Mouse (Mus musculus): Measurements from ENCODE around the gene Olfr692. TPM values are rescaled to one million over a fixed set of nuclear protein-coding genes. Genes with fewer than 3 reads are reported as not detected.
A peak's percentile ranks its signal among the peaks of the same experiment; 100 is the strongest.

The Olfr692 gene
- polyA plus RNA-seq, 1 experiment from 2014 or later: not detected

DNA sequence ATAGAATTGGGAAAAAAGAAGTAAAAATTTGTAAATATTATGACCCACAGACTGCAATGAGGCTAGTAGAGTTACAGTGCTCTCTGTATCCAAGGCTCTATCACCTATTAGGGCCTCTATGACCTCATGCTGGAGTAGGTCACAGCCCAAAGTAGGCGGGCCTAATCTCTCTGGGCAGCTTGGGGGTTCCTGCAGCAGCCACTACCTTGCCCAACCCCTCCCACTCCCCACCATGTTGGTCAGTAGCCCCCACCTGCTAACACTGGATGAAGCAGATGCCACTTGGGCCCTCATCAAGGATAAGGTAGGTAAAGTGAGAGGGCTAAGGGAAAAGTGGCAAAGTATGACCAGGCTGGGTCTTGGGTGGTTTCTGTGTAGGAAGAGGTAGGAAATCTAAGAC lies 6.8 kb downstream of the Olfr692 start, which contains the start of gene Gm5901:
Gene Gm5901 (plus strand): TSS at position 173 of the 400 bp plus-strand sequence.
- ATAC-seq (no peak), DNase-seq (no peak)
- no peaks in the 10 kb centered on the region for H3K9me3 ChIP-seq (ENCODE audit: low read length)
- WGBS (ENCODE audit: insufficient replicate concordance): 82% methylated on average over 1 of the region's 1 CpGs
- H3K27ac ChIP-seq (ENCODE audit: low read depth): no peak within 1 kb of the TSS
- no peak within 1 kb of the TSS for H3K4me3 ChIP-seq (ENCODE audit: low read depth, low read length)
- H3K9ac ChIP-seq (replicated peaks): no peak within 1 kb of the TSS
- TF ChIP-seq EP300 (IDR thresholded peaks at IDR 0.05; ENCODE audit: low read depth): no peak
- TF ChIP-seq CTCF (IDR thresholded peaks at IDR 0.05; ENCODE audit: low read depth): no peak
- no peak within 1 kb of the TSS for H3K4me2 ChIP-seq (ENCODE audit: low read depth, low read length)
- peaks cover 33% of the 10 kb centered on the region for H3K36me3 ChIP-seq (replicated peaks; ENCODE audit: insufficient read depth, low read length)
- H3K4me1 ChIP-seq (ENCODE audit: insufficient read depth): peaks cover 12% of the 10 kb centered on the region
- H3K27me3 ChIP-seq (ENCODE audit: insufficient read depth, low read length): no peaks in the 10 kb centered on the region

DNA sequence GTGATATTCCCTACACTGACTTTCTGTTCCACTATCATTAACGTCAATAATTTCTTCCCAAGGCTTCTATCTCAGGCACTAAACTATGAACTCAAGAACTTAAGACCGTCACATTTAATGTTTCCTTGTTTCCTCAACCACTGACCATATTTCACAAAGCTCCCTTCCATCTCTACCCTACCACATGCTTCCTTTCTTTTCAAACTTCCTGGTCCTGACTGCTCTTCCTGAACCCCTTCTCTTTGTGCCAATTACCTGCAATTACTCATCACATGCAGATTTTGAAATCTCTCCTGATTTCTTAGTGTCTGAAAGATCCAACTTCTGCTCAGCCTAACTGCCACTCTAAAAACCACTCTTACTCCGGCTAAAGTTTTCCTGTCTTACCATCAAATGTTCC lies 12.3 kb downstream of the Olfr692 start:
- no peak overlapping the region for H3K4me3 ChIP-seq (ENCODE audit: low read depth, low read length)
- ATAC-seq (no peak), DNase-seq (no peak)
- no peaks in the 10 kb centered on the region for H3K4me1 ChIP-seq (ENCODE audit: insufficient read depth)
- WGBS (ENCODE audit: insufficient replicate concordance): 69% methylated on average over 3 of the region's 3 CpGs
- no peak overlapping the region for H3K27ac ChIP-seq (ENCODE audit: low read depth)
- H3K4me2 ChIP-seq (ENCODE audit: low read depth, low read length): no peak overlapping the region
- TF ChIP-seq EP300 (IDR thresholded peaks at IDR 0.05; ENCODE audit: low read depth): no peak
- no peak overlapping the region for H3K9ac ChIP-seq (replicated peaks)
- H3K36me3 ChIP-seq (replicated peaks; ENCODE audit: insufficient read depth, low read length): peaks cover 72% of the 10 kb centered on the region
- H3K9me3 ChIP-seq (ENCODE audit: low read length): no peaks in the 10 kb centered on the region
- H3K27me3 ChIP-seq (ENCODE audit: insufficient read depth, low read length): no peaks in the 10 kb centered on the region

DNA sequence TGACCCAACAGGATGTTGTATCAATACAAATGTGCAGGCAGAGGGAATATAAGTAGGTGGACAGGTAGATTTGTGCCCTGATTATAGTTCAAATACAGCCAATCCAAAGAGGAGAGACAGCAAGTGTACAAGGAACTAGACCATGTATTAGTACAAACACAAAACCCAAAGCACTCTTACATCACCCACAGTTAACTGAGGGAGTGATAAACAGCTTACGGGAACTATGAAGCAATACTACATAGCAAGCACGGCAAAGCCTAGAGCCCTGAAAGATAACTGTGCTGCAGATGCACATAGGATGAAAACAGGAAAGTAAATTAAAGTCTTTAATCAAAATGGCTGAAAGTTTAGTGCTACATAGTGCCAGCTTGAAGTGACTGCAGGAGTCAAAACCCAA lies 19.7 kb downstream of the Olfr692 start:
- Histone ChIP-seq H3K4me2 (ENCODE audit: low read depth, low read length) (no peak overlapping the region), H3K36me3 (replicated peaks; ENCODE audit: insufficient read depth, low read length) (peaks cover 68% of the 10 kb centered on the region), H3K27ac (ENCODE audit: low read depth) (no peak overlapping the region), H3K9me3 (ENCODE audit: low read length) (no peaks in the 10 kb centered on the region), H3K4me1 (ENCODE audit: insufficient read depth) (0 out of 2 replicates have a peak, but pooled peaks cover 4% of the 10 kb centered on the region), H3K27me3 (ENCODE audit: insufficient read depth, low read length) (no peaks in the 10 kb centered on the region), H3K9ac (replicated peaks) (no peak overlapping the region), H3K4me3 (ENCODE audit: low read depth, low read length) (no peak overlapping the region)
- WGBS (ENCODE audit: insufficient replicate concordance): 75% methylated on average over 2 of the region's 2 CpGs
- no peak for DNase-seq
- peak; percentile 64 for ATAC-seq
- TF ChIP-seq CTCF (IDR thresholded peaks at IDR 0.05; ENCODE audit: low read depth) (no peak), EP300 (IDR thresholded peaks at IDR 0.05; ENCODE audit: low read depth) (no peak)

DNA sequence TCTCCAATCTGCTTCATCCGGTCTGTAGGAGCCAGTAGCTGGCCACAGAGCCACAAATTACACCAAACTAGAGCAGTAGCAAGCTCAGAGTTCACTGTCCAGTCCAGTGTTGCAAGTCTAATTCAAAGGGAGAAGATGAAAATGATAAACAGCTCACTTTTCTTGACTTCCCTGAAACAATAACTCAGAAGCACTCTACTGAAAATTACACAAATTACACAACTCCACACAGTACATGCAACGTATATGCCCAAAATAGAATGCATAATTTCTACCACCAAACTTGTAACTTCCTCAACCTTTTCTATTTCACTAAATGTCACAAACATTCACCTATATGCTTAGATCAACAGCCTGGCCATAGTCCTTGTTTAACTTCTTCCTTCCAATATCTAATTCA lies 22.2 kb downstream of the Olfr692 start:
- Histone ChIP-seq H3K4me3 (ENCODE audit: low read depth, low read length) (no peak overlapping the region), H3K4me2 (ENCODE audit: low read depth, low read length) (no peak overlapping the region), H3K9me3 (ENCODE audit: low read length) (no peaks in the 10 kb centered on the region), H3K9ac (replicated peaks) (no peak overlapping the region), H3K4me1 (ENCODE audit: insufficient read depth) (peaks cover 7% of the 10 kb centered on the region; the same call in 1 of the 2 replicates), H3K27ac (ENCODE audit: low read depth) (no peak overlapping the region), H3K27me3 (ENCODE audit: insufficient read depth, low read length) (no peaks in the 10 kb centered on the region), H3K36me3 (replicated peaks; ENCODE audit: insufficient read depth, low read length) (peaks cover 45% of the 10 kb centered on the region)
- no peak for DNase-seq
- no peak for TF ChIP-seq CTCF (IDR thresholded peaks at IDR 0.05; ENCODE audit: low read depth)
- no peak for TF ChIP-seq EP300 (IDR thresholded peaks at IDR 0.05; ENCODE audit: low read depth)
- no peak for ATAC-seq
- 85% methylated on average over 2 of the region's 2 CpGs for WGBS (ENCODE audit: insufficient replicate concordance)

DNA sequence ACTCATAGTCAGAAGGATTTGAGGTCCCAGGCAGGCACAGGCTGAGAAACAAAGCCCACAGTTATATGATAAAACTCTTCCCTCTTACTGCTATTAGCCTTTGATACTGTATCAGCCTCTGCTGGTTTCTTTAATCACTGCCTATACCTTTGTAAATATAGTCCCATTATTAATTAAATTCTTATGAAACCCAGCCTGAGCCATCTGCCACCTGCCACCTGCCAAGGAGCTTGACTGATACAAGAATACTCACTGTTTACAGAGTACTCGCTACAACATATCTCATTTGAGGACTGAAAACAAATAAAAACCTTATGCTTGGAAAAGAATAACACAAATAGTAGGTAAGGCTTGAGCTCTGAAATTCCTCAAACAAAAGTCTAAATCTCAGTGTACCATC lies 26.6 kb downstream of the Olfr692 start:
- H3K4me1 ChIP-seq (ENCODE audit: insufficient read depth): peaks cover 27% of the 10 kb centered on the region
- no peak for ATAC-seq
- no peaks in the 10 kb centered on the region for H3K27me3 ChIP-seq (ENCODE audit: insufficient read depth, low read length)
- WGBS (ENCODE audit: insufficient replicate concordance): 81% methylated on average over 1 of the region's 1 CpGs
- no peak overlapping the region for H3K9ac ChIP-seq (replicated peaks)
- no peak for DNase-seq
- H3K9me3 ChIP-seq (ENCODE audit: low read length): no peaks in the 10 kb centered on the region
- no peak overlapping the region for H3K27ac ChIP-seq (ENCODE audit: low read depth)
- no peak overlapping the region for H3K4me2 ChIP-seq (ENCODE audit: low read depth, low read length)
- TF ChIP-seq CTCF (IDR thresholded peaks at IDR 0.05; ENCODE audit: low read depth) (no peak), EP300 (IDR thresholded peaks at IDR 0.05; ENCODE audit: low read depth) (no peak)
- H3K36me3 ChIP-seq (replicated peaks; ENCODE audit: insufficient read depth, low read length): peaks cover 8% of the 10 kb centered on the region
- no peak overlapping the region for H3K4me3 ChIP-seq (ENCODE audit: low read depth, low read length)

DNA sequence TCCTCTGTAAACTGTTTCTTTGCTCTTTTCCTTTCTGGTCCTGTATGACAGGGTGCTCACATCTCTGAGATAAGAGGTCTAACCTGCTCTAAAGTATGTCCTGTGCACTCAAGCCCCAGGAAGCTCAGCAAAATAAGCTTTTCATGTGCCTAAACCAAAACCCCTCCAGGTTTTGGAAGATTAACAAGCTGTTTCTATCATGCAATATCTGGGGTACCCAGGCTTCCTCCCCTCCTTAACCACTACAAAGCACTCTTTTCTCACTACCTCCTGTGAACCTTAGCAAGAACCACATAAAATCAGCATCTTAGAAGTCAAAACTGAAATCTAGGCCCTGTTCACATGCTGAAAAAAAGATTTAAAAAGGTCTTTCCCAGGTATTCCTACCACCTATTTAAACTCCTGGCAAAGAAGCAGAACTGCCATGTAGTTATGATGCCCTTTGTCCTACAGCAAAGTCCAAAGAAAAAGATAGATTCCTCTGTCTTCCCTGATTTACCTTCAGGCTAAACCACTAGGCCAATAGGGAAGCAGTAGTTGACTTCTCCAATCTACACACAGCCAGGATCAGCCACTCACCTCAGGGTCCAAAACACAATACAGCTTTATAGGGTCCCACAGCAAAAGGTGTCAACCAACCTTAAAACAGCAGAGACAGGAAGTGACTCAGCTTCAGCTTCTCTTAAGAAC lies 27.2 kb downstream of the Olfr692 start:
- Histone ChIP-seq H3K27me3 (ENCODE audit: insufficient read depth, low read length) (no peaks in the 10 kb centered on the region), H3K27ac (ENCODE audit: low read depth) (peak overlapping the region; percentile 52; the same call in 1 of the 2 replicates), H3K9me3 (ENCODE audit: low read length) (no peaks in the 10 kb centered on the region), H3K4me1 (ENCODE audit: insufficient read depth) (peaks cover 24% of the 10 kb centered on the region), H3K4me3 (ENCODE audit: low read depth, low read length) (no peak overlapping the region), H3K9ac (replicated peaks) (no peak overlapping the region), H3K4me2 (ENCODE audit: low read depth, low read length) (no peak overlapping the region), H3K36me3 (replicated peaks; ENCODE audit: insufficient read depth, low read length) (0 out of 2 replicates have a peak, but pooled peaks cover 6% of the 10 kb centered on the region)
- no peak for TF ChIP-seq EP300 (IDR thresholded peaks at IDR 0.05; ENCODE audit: low read depth)
- TF ChIP-seq CTCF (IDR thresholded peaks at IDR 0.05; ENCODE audit: low read depth): no peak
- DNase-seq (no peak), ATAC-seq (no peak)
